In the genomic region with DNA sequence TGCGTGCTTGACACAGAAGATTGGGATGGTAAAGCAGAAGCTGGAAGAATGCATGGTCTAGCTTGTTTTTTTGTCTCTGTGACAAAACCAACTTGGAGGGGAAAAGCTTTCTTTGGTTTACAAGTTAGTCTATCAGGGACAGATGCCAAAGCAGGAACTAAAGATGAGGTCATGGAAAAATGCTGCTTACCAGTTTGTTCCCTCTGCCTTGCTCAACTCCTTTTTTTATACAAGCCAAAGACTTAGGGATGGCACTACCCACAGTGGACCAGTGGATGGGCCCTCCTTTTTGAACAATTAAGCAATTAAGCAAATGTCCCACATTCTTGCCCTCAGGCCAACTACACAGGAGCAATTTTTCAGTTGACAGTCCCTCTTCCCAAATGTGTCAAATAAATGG, we compare ENCODE assay signal across 17 mouse cellular contexts. TPM values are rescaled to one million over a fixed set of nuclear protein-coding genes. Genes with fewer than 3 reads are reported as not detected.
"Had no signal": no experiment of that assay in that cellular context is flagged by ENCODE, and none has a peak within 500 bp of the region (broad histone marks: within the 10 kb centered on the region; RNA-seq: fewer than 3 reads in every experiment).

No protein-coding gene starts in this region.

- H3K4me2 ChIP-seq: limb, embryonic 13.5 days; lung, embryonic 14.5 days; midbrain, embryonic 13.5 days; neural tube, embryonic 15.5 days had no signal

- H3K36me3 ChIP-seq: limb, embryonic 13.5 days; midbrain, embryonic 13.5 days; neural tube, embryonic 15.5 days had no signal

- H3K9me3 ChIP-seq: limb, embryonic 13.5 days; midbrain, embryonic 13.5 days; neural tube, embryonic 15.5 days had no signal

- ATAC-seq: intestine, postnatal 0 days; midbrain, embryonic 13.5 days had no signal

- H3K4me1 ChIP-seq: limb, embryonic 13.5 days; midbrain, embryonic 13.5 days; neural tube, embryonic 15.5 days had no signal

- H3K27me3 ChIP-seq: limb, embryonic 13.5 days; midbrain, embryonic 13.5 days; neural tube, embryonic 15.5 days had no signal

- DNase-seq: kidney, adult 9 months; kidney, postnatal 10 days; kidney, postnatal 4 days; left cerebral cortex, postnatal 4 days; lung, embryonic 14.5 days; retina, postnatal 1 day; right cerebral cortex, postnatal 4 days; spleen, adult 18-20 months; thymus, adult 18-20 months; thymus, postnatal 25 days had no signal

- H3K27ac ChIP-seq: layer of hippocampus, adult 2 months; limb, embryonic 13.5 days; liver, embryonic 14.5 days; midbrain, embryonic 13.5 days; neural tube, embryonic 15.5 days had no signal

- H3K4me3 ChIP-seq: layer of hippocampus, adult 2 months; limb, embryonic 13.5 days; midbrain, embryonic 13.5 days; neural tube, embryonic 15.5 days had no signal

- H3K9ac ChIP-seq: limb, embryonic 13.5 days; liver, embryonic 14.5 days; lung, embryonic 14.5 days; midbrain, embryonic 13.5 days; neural tube, embryonic 15.5 days had no signal

RNA-seq across cellular contexts. Expression of gene Ccdc85a, which starts 42.8 kb away (rescaled TPM):
- total RNA-seq: liver, adult 2 months had no signal
- polyA plus RNA-seq: liver, adult 2 months had no signal
